Mouse (Mus musculus) retina, postnatal 7 days (tissue): ENCODE data around the gene Dock4.
A peak's percentile ranks its signal among the peaks of the same experiment; 100 is the strongest.

Source experiments
- DNase-seq: peaks from one replicate; pipeline ENCODE4 v3.0.0-alpha.2; 2012; ENCODE audit warnings: low read depth, low spot score

The Dock4 gene

GRCm38 (mm10) chr12:40654312-40654711 lies 208.6 kb downstream of the Dock4 start:
- DNase-seq: no peak

GRCm38 (mm10) chr12:40655861-40656260 lies 210.1 kb downstream of the Dock4 start:
- DNase-seq: no peak

GRCm38 (mm10) chr12:40656438-40656837 lies 210.7 kb downstream of the Dock4 start:
- no peak for DNase-seq

- DNase-seq: no peak
Measured at GRCm38 (mm10) chr12:40657229-40657885, 211.6 kb downstream of the Dock4 start.

- DNase-seq: no peak
Measured at GRCm38 (mm10) chr12:40659689-40660088, 213.9 kb downstream of the Dock4 start.

- DNase-seq: no peak
Measured at GRCm38 (mm10) chr12:40669460-40669859, 223.7 kb downstream of the Dock4 start.

- no peak for DNase-seq
Measured at GRCm38 (mm10) chr12:40670766-40671165, 225.0 kb downstream of the Dock4 start.

GRCm38 (mm10) chr12:40679713-40680112 lies 234.0 kb downstream of the Dock4 start:
- no peak for DNase-seq

- DNase-seq: peak; percentile 5
Measured at GRCm38 (mm10) chr12:40680551-40680950, 234.8 kb downstream of the Dock4 start.

GRCm38 (mm10) chr12:40691444-40691843 lies 245.7 kb downstream of the Dock4 start:
- no peak for DNase-seq

- DNase-seq: no peak
Measured at GRCm38 (mm10) chr12:40694082-40694721, 248.4 kb downstream of the Dock4 start.

GRCm38 (mm10) chr12:40698330-40698729 lies 252.6 kb downstream of the Dock4 start:
- no peak for DNase-seq

- DNase-seq: no peak
Measured at GRCm38 (mm10) chr12:40702233-40702792, 256.6 kb downstream of the Dock4 start.

- DNase-seq: no peak
Measured at GRCm38 (mm10) chr12:40704296-40704695, 258.5 kb downstream of the Dock4 start.

- DNase-seq: no peak
Measured at GRCm38 (mm10) chr12:40707108-40707507, 261.4 kb downstream of the Dock4 start.

- no peak for DNase-seq
Measured at GRCm38 (mm10) chr12:40709094-40709493, 263.3 kb downstream of the Dock4 start.

GRCm38 (mm10) chr12:40712235-40712634 lies 266.5 kb downstream of the Dock4 start:
- no peak for DNase-seq

GRCm38 (mm10) chr12:40714288-40714687 lies 268.5 kb downstream of the Dock4 start:
- no peak for DNase-seq

GRCm38 (mm10) chr12:40715174-40715573 lies 269.4 kb downstream of the Dock4 start:
- DNase-seq: no peak

- no peak for DNase-seq
Measured at GRCm38 (mm10) chr12:40728373-40728772, 282.6 kb downstream of the Dock4 start.

- no peak for DNase-seq
Measured at GRCm38 (mm10) chr12:40730756-40731155, 285.0 kb downstream of the Dock4 start.

- DNase-seq: no peak
Measured at GRCm38 (mm10) chr12:40745501-40745900, 299.7 kb downstream of the Dock4 start.

- no peak for DNase-seq
Measured at GRCm38 (mm10) chr12:40746081-40746480, 300.3 kb downstream of the Dock4 start.
